Mouse (Mus musculus) myocyte (in vitro differentiated cells): ENCODE data around the gene Ankdd1b. TPM values are rescaled to one million over a fixed set of nuclear protein-coding genes. Genes with fewer than 3 reads are reported as not detected.

ENCODE experiments used
- H3K27me3 ChIP-seq: one replicate; pipeline ENCODE4 v1.6.1; 2011; ENCODE audit not compliant: control insufficient read depth, insufficient read depth, insufficient read length
- H3K36me3 ChIP-seq: one replicate; pipeline ENCODE4 v1.6.1; 2011; ENCODE audit not compliant: control insufficient read depth, insufficient read depth
- H3K4me2 ChIP-seq: one replicate; pipeline ENCODE4 v1.6.1; 2011; ENCODE audit warnings: low read depth, control low read depth
- H3K4me3 ChIP-seq: one replicate; pipeline ENCODE4 v1.5.1; 2011; ENCODE audit warnings: mild to moderate bottlenecking, control low read depth, moderate library complexity
- H3K79me2 ChIP-seq: one replicate; pipeline ENCODE4 v1.6.1; 2011; ENCODE audit not compliant: control insufficient read depth, insufficient read depth
- H3ac ChIP-seq: one replicate; pipeline ENCODE4 v1.6.1; 2011; ENCODE audit not compliant: control insufficient read depth, insufficient read length
- CEBPB ChIP-seq: IDR thresholded peaks from 2 replicates; pipeline ENCODE4 v1.6.1; 2011; ENCODE audit warnings: mild to moderate bottlenecking, moderate library complexity; ENCODE audit not compliant: poor library complexity, insufficient read depth, severe bottlenecking
- E2F4 ChIP-seq: IDR thresholded peaks from one replicate; pipeline ENCODE4 v1.6.1; 2011; ENCODE audit warnings: mild to moderate bottlenecking, control low read depth, moderate library complexity; ENCODE audit not compliant: insufficient read depth
- MAX ChIP-seq: IDR thresholded peaks from one replicate; pipeline ENCODE4 v1.6.1; 2011; ENCODE audit warnings: low read depth, mild to moderate bottlenecking, control low read depth
- MYOD1 ChIP-seq, 3 experiments: IDR thresholded peaks; one replicate each; pipeline ENCODE4 v1.6.1; 2011; ENCODE audit warnings: control low read depth in 2 of 3, low read depth in 2 of 3, mild to moderate bottlenecking in 2 of 3, moderate library complexity in 1 of 3; ENCODE audit not compliant: insufficient read length in 2 of 3, control insufficient read depth in 1 of 3
- MYOG ChIP-seq, 3 experiments: IDR thresholded peaks; one replicate each; pipeline ENCODE4 v1.6.1; 2011; ENCODE audit warnings: control low read depth in 2 of 3, low read depth in 2 of 3, mild to moderate bottlenecking in 2 of 3; ENCODE audit not compliant: insufficient read length in 2 of 3, control insufficient read depth in 1 of 3, insufficient read depth in 1 of 3
- POLR2A ChIP-seq: IDR thresholded peaks from one replicate; pipeline ENCODE4 v1.6.1; 2011; ENCODE audit warnings: low read depth, mild to moderate bottlenecking, control low read depth, moderate library complexity; ENCODE audit not compliant: insufficient read length
- POLR2AphosphoS2 ChIP-seq: IDR thresholded peaks from one replicate; pipeline ENCODE4 v1.6.1; 2011; ENCODE audit warnings: low read depth, control low read depth; ENCODE audit not compliant: insufficient read length
- REST ChIP-seq: IDR thresholded peaks from one replicate; pipeline ENCODE4 v1.6.1; 2011; ENCODE audit warnings: mild to moderate bottlenecking, control low read depth, moderate library complexity; ENCODE audit not compliant: insufficient read depth, insufficient read length
- SRF ChIP-seq: IDR thresholded peaks from one replicate; pipeline ENCODE4 v1.6.1; 2011; ENCODE audit warnings: low read depth; ENCODE audit not compliant: control insufficient read depth, insufficient read length
- TCF12 ChIP-seq: IDR thresholded peaks from one replicate; pipeline ENCODE4 v1.6.1; 2011; ENCODE audit warnings: mild to moderate bottlenecking, control low read depth; ENCODE audit not compliant: poor library complexity, insufficient read depth, severe bottlenecking
- TCF3 ChIP-seq: IDR thresholded peaks from one replicate; pipeline ENCODE4 v1.6.1; 2011; ENCODE audit warnings: low read depth, control low read depth; ENCODE audit not compliant: insufficient read length
- USF1 ChIP-seq: IDR thresholded peaks from one replicate; pipeline ENCODE4 v1.6.1; 2011; ENCODE audit warnings: low read depth, mild to moderate bottlenecking, control low read depth, moderate library complexity
- polyA plus RNA-seq: library from polyadenylated mRNA; unstranded; fragments of >200 nt; fragmentation: generic; extraction: Trizol; gene quantifications from one replicate; pipeline ENCODE4 v1.2.1, GENCODE M21; 2012; ENCODE audit warnings: missing spikeins

Gene Ankdd1b
- polyA plus RNA-seq, 1 experiment: not detected

- TF ChIP-seq TCF3 (no peak), MYOD1 (IDR thresholded peaks at IDR 0.05; ENCODE audit: control insufficient read depth in 1 of 3, insufficient read length in 2 of 3, low read depth in 2 of 3) (no peak), REST (no peak), E2F4 (no peak), MAX (no peak), SRF (no peak), POLR2AphosphoS2 (no peak), MYOG (IDR thresholded peaks at IDR 0.05; ENCODE audit: control insufficient read depth in 1 of 3, insufficient read depth in 1 of 3, insufficient read length in 2 of 3, low read depth in 2 of 3) (no peak)
- no peaks in the 10 kb centered on the region for H3K27me3 ChIP-seq
- no peak overlapping the region for H3K4me2 ChIP-seq
- no peak overlapping the region for H3ac ChIP-seq
- no peak overlapping the region for H3K4me3 ChIP-seq
- no peaks in the 10 kb centered on the region for H3K36me3 ChIP-seq
- H3K79me2 ChIP-seq: no peaks in the 10 kb centered on the region
Observed at GRCm38 (mm10) chr13:96458606-96459005, 12.4 kb downstream of the Ankdd1b start.

- no peak for TF ChIP-seq REST
- no peak for TF ChIP-seq MYOD1 (IDR thresholded peaks at IDR 0.05; ENCODE audit: control insufficient read depth in 1 of 3, insufficient read length in 2 of 3, low read depth in 2 of 3)
- TF ChIP-seq E2F4: no peak
- no peak for TF ChIP-seq MYOG (IDR thresholded peaks at IDR 0.05; ENCODE audit: control insufficient read depth in 1 of 3, insufficient read depth in 1 of 3, insufficient read length in 2 of 3, low read depth in 2 of 3)
- TF ChIP-seq TCF3: no peak
- TF ChIP-seq SRF: no peak
- TF ChIP-seq MAX: no peak
- TF ChIP-seq TCF12: no peak
- no peak for TF ChIP-seq POLR2A
- Histone ChIP-seq H3K27me3 (no peaks in the 10 kb centered on the region), H3K36me3 (no peaks in the 10 kb centered on the region), H3ac (no peak overlapping the region), H3K4me2 (no peak overlapping the region), H3K79me2 (no peaks in the 10 kb centered on the region), H3K4me3 (no peak overlapping the region)
Observed at GRCm38 (mm10) chr13:96458018-96458417, 13.0 kb downstream of the Ankdd1b start.

- Histone ChIP-seq H3K36me3 (no peaks in the 10 kb centered on the region), H3K4me2 (no peak overlapping the region), H3ac (no peak overlapping the region), H3K4me3 (no peak overlapping the region), H3K79me2 (no peaks in the 10 kb centered on the region), H3K27me3 (no peaks in the 10 kb centered on the region)
- TF ChIP-seq MYOG (IDR thresholded peaks at IDR 0.05; ENCODE audit: control insufficient read depth in 1 of 3, insufficient read depth in 1 of 3, insufficient read length in 2 of 3, low read depth in 2 of 3) (no peak), CEBPB (no peak), E2F4 (no peak), REST (no peak)
Observed at GRCm38 (mm10) chr13:96457566-96457965, 13.4 kb downstream of the Ankdd1b start.

- H3K4me2 ChIP-seq: no peak overlapping the region
- H3K79me2 ChIP-seq: no peaks in the 10 kb centered on the region
- no peak overlapping the region for H3ac ChIP-seq
- H3K4me3 ChIP-seq: no peak overlapping the region
- H3K36me3 ChIP-seq: no peaks in the 10 kb centered on the region
- no peaks in the 10 kb centered on the region for H3K27me3 ChIP-seq
- TF ChIP-seq CEBPB: no peak
- TF ChIP-seq MYOG (IDR thresholded peaks at IDR 0.05; ENCODE audit: control insufficient read depth in 1 of 3, insufficient read depth in 1 of 3, insufficient read length in 2 of 3, low read depth in 2 of 3): no peak
- TF ChIP-seq MAX: no peak
- no peak for TF ChIP-seq TCF12
- no peak for TF ChIP-seq TCF3
Observed at GRCm38 (mm10) chr13:96454288-96454687, 16.7 kb downstream of the Ankdd1b start.

GRCm38 (mm10) chr13:96452621-96453020 lies 18.4 kb downstream of the Ankdd1b start:
- Histone ChIP-seq H3ac (no peak overlapping the region), H3K27me3 (no peaks in the 10 kb centered on the region), H3K79me2 (no peaks in the 10 kb centered on the region), H3K4me2 (no peak overlapping the region), H3K4me3 (no peak overlapping the region), H3K36me3 (no peaks in the 10 kb centered on the region)
- TF ChIP-seq CEBPB (no peak), E2F4 (no peak), REST (no peak), TCF12 (no peak), SRF (no peak), MYOG (IDR thresholded peaks at IDR 0.05; ENCODE audit: control insufficient read depth in 1 of 3, insufficient read depth in 1 of 3, insufficient read length in 2 of 3, low read depth in 2 of 3) (no peak), MAX (no peak), POLR2A (no peak), MYOD1 (IDR thresholded peaks at IDR 0.05; ENCODE audit: control insufficient read depth in 1 of 3, insufficient read length in 2 of 3, low read depth in 2 of 3) (no peak), TCF3 (no peak), USF1 (no peak), POLR2AphosphoS2 (no peak)
